Mouse (Mus musculus) kidney, embryonic 16.5 days (tissue): ENCODE results near the gene Gm49355. TPM values are rescaled to one million over a fixed set of nuclear protein-coding genes. Genes with fewer than 3 reads are reported as not detected.
"Not testable (repeated sequence)": the region's sequence is repeated elsewhere in the genome, so short reads cannot be mapped to it uniquely, and the experiment has no call there.

Experiments used
- ATAC-seq: fragments of 200-750 bp; cut with Nextera tagmentation; 2 replicates; pipeline ENCODE4 v1.8.0; 2017; ENCODE audit warnings: moderate TSS enrichment; ENCODE audit not compliant: low FRiP score, low TSS enrichment
- H3K27ac ChIP-seq: fragments of 300-500 bp; sonication (generic); 2 replicates; pipeline ENCODE4 v1.5.1; 2014; ENCODE audit warnings: low read length
- H3K27me3 ChIP-seq: fragments of 300-500 bp; sonication (generic); 2 replicates; pipeline ENCODE4 v1.6.1; 2014; ENCODE audit warnings: low read length, control low read depth, mixed read lengths; ENCODE audit not compliant: insufficient read depth
- H3K36me3 ChIP-seq: fragments of 300-500 bp; sonication (generic); 2 replicates; pipeline ENCODE4 v1.6.1; 2014; ENCODE audit warnings: low read length, control low read depth, mixed read lengths; ENCODE audit not compliant: insufficient read depth
- H3K4me1 ChIP-seq: fragments of 300-500 bp; sonication (generic); 2 replicates; pipeline ENCODE4 v1.6.1; 2014; ENCODE audit warnings: low read length, control low read depth, mixed read lengths; ENCODE audit not compliant: insufficient read depth
- H3K4me2 ChIP-seq: fragments of 300-500 bp; sonication (generic); replicated peaks from 2 replicates; pipeline ENCODE4 v1.6.1; 2014; ENCODE audit warnings: low read depth, low read length
- H3K4me3 ChIP-seq: fragments of 300-500 bp; sonication (generic); 2 replicates; pipeline ENCODE4 v1.5.1; 2014; ENCODE audit warnings: mild to moderate bottlenecking, low read length
- H3K9ac ChIP-seq: fragments of 300-500 bp; sonication (generic); replicated peaks from 2 replicates; pipeline ENCODE4 v1.6.1; 2014; ENCODE audit warnings: low read length
- H3K9me3 ChIP-seq: fragments of 300-500 bp; sonication (generic); 2 replicates; pipeline ENCODE4 v1.6.1; 2016; ENCODE audit warnings: low read length, control low read depth
- WGBS: fragments of 180-500 bp; shearing (Covaris S2); extraction: QIAGEN DNeasy Blood & Tissue Kit; methylation state at CpG from one replicate; pipeline ENCODE4 v1.1.7; 2014; 5-methylcytosine and 5-hydroxymethylcytosine counted together
- polyA plus RNA-seq: library from polyadenylated mRNA; unstranded; fragments of >200 nt; fragmentation: Nextera tagmentation; extraction: Ambion mirVana; gene quantifications from 2 replicates; pipeline ENCODE4 v1.2.1, GENCODE M21; 2015

Gene Gm49355
- 0.24 TPM in 1 of 2 replicates, not detected in the other for polyA plus RNA-seq

- no peaks in the 10 kb centered on the region for H3K9me3 ChIP-seq
- peak within 1 kb of the TSS; percentile 98 for H3K27ac ChIP-seq
- no peaks in the 10 kb centered on the region for H3K4me1 ChIP-seq
- no peaks in the 10 kb centered on the region for H3K36me3 ChIP-seq
- ATAC-seq: peak; percentile 65
- H3K9ac ChIP-seq: peak within 1 kb of the TSS; percentile 94
- no peaks in the 10 kb centered on the region for H3K27me3 ChIP-seq
- peak within 1 kb of the TSS; percentile 58 for H3K4me2 ChIP-seq
- peak within 1 kb of the TSS; percentile 85 for H3K4me3 ChIP-seq
- 84% methylated on average over 6 of the region's 6 CpGs for WGBS
Measured at GRCm38 (mm10) chr14:12283641-12284040, at the start of gene Gm49355. Gm49355 (plus strand) TSS chr14:12283976.

GRCm38 (mm10) chr14:12243726-12244125 lies 40.0 kb upstream of the Gm49355 start:
- WGBS: 81% methylated on average over 4 of the region's 4 CpGs
- no peaks in the 10 kb centered on the region for H3K9me3 ChIP-seq
- no peak overlapping the region for H3K9ac ChIP-seq
- no peak overlapping the region for H3K4me2 ChIP-seq
- no peak for ATAC-seq
- H3K27ac ChIP-seq: no peak overlapping the region
- 0 out of 2 replicates have a peak, but pooled peaks cover 6% of the 10 kb centered on the region for H3K36me3 ChIP-seq
- H3K27me3 ChIP-seq: no peaks in the 10 kb centered on the region
- H3K4me3 ChIP-seq: no peak overlapping the region
- H3K4me1 ChIP-seq: no peaks in the 10 kb centered on the region

- no peak overlapping the region for H3K9ac ChIP-seq
- no peak for ATAC-seq
- 75% methylated on average over 3 of the region's 3 CpGs for WGBS
Measured at GRCm38 (mm10) chr14:12276031-12276430, 7.7 kb upstream of the Gm49355 start.

GRCm38 (mm10) chr14:12284141-12284912 lies 551 bp downstream of the Gm49355 start, which contains the start of gene 3830406C13Rik:
3830406C13Rik (plus strand) TSS chr14:12284173.
- no peaks in the 10 kb centered on the region for H3K9me3 ChIP-seq
- H3K9ac ChIP-seq: peak within 1 kb of the TSS; percentile 94
- ATAC-seq: peak; percentile 99
- H3K36me3 ChIP-seq: no peaks in the 10 kb centered on the region
- no peaks in the 10 kb centered on the region for H3K27me3 ChIP-seq
- peak within 1 kb of the TSS; percentile 58 for H3K4me2 ChIP-seq
- peak within 1 kb of the TSS; percentile 85 for H3K4me3 ChIP-seq
- under 1% methylated on average over 48 of the region's 48 CpGs for WGBS
- H3K4me1 ChIP-seq: no peaks in the 10 kb centered on the region
- H3K27ac ChIP-seq: peak within 1 kb of the TSS; percentile 98

More at GRCm38 (mm10) chr14:12276031-12276430, 7.7 kb upstream of the Gm49355 start:
- no peaks in the 10 kb centered on the region for H3K4me1 ChIP-seq
- no peaks in the 10 kb centered on the region for H3K27me3 ChIP-seq
- no peaks in the 10 kb centered on the region for H3K36me3 ChIP-seq
- H3K4me3 ChIP-seq: no peak overlapping the region
- no peak overlapping the region for H3K4me2 ChIP-seq
- H3K9me3 ChIP-seq: no peaks in the 10 kb centered on the region
- H3K27ac ChIP-seq: no peak overlapping the region

- not testable (repeated sequence) for H3K27ac ChIP-seq, ATAC-seq, H3K4me2 ChIP-seq, H3K36me3 ChIP-seq, H3K4me3 ChIP-seq, H3K27me3 ChIP-seq, H3K9me3 ChIP-seq, H3K9ac ChIP-seq, H3K4me1 ChIP-seq
Measured at GRCm38 (mm10) chr14:12289747-12290146, 6.0 kb downstream of the Gm49355 start.

GRCm38 (mm10) chr14:12296391-12296790 lies 12.6 kb downstream of the Gm49355 start:
- Histone ChIP-seq H3K4me1 (no peaks in the 10 kb centered on the region), H3K27me3 (no peaks in the 10 kb centered on the region), H3K27ac (no peak overlapping the region), H3K4me2 (no peak overlapping the region), H3K4me3 (no peak overlapping the region), H3K9me3 (no peaks in the 10 kb centered on the region), H3K36me3 (0 out of 2 replicates have a peak, but pooled peaks cover 6% of the 10 kb centered on the region), H3K9ac (no peak overlapping the region)
- no peak for ATAC-seq
- WGBS: 74% methylated on average over 7 of the region's 7 CpGs

GRCm38 (mm10) chr14:12299171-12299570 lies 15.4 kb downstream of the Gm49355 start:
- H3K4me1 ChIP-seq: no peaks in the 10 kb centered on the region
- 0 out of 2 replicates have a peak, but pooled peaks cover 6% of the 10 kb centered on the region for H3K36me3 ChIP-seq
- no peak overlapping the region for H3K4me2 ChIP-seq
- ATAC-seq: no peak
- no peak overlapping the region for H3K4me3 ChIP-seq
- no peak overlapping the region for H3K9ac ChIP-seq
- no peak overlapping the region for H3K27ac ChIP-seq
- no peaks in the 10 kb centered on the region for H3K9me3 ChIP-seq
- no peaks in the 10 kb centered on the region for H3K27me3 ChIP-seq

- no peak for ATAC-seq
- Histone ChIP-seq H3K27me3 (no peaks in the 10 kb centered on the region), H3K4me2 (no peak overlapping the region), H3K36me3 (0 out of 2 replicates have a peak, but pooled peaks cover 6% of the 10 kb centered on the region), H3K4me3 (no peak overlapping the region), H3K4me1 (no peaks in the 10 kb centered on the region), H3K9me3 (no peaks in the 10 kb centered on the region), H3K27ac (no peak overlapping the region), H3K9ac (no peak overlapping the region)
- WGBS: 87% methylated on average over 6 of the region's 6 CpGs
Measured at GRCm38 (mm10) chr14:12299654-12300053, 15.9 kb downstream of the Gm49355 start.

- Histone ChIP-seq H3K4me1 (no peaks in the 10 kb centered on the region), H3K27ac (no peak overlapping the region), H3K27me3 (no peaks in the 10 kb centered on the region), H3K9ac (no peak overlapping the region), H3K4me3 (no peak overlapping the region), H3K4me2 (no peak overlapping the region), H3K36me3 (0 out of 2 replicates have a peak, but pooled peaks cover 6% of the 10 kb centered on the region), H3K9me3 (no peaks in the 10 kb centered on the region)
- ATAC-seq: no peak
- WGBS: 74% methylated on average over 4 of the region's 4 CpGs
Measured at GRCm38 (mm10) chr14:12300275-12300674, 16.5 kb downstream of the Gm49355 start.

- Histone ChIP-seq H3K4me1 (no peaks in the 10 kb centered on the region), H3K27ac (no peak overlapping the region), H3K36me3 (0 out of 2 replicates have a peak, but pooled peaks cover 6% of the 10 kb centered on the region), H3K4me2 (no peak overlapping the region), H3K4me3 (no peak overlapping the region), H3K27me3 (no peaks in the 10 kb centered on the region), H3K9ac (no peak overlapping the region), H3K9me3 (no peaks in the 10 kb centered on the region)
- 69% methylated on average over 3 of the region's 3 CpGs for WGBS
- no peak for ATAC-seq
Measured at GRCm38 (mm10) chr14:12300677-12301076, 16.9 kb downstream of the Gm49355 start.
